In the genomic region with DNA sequence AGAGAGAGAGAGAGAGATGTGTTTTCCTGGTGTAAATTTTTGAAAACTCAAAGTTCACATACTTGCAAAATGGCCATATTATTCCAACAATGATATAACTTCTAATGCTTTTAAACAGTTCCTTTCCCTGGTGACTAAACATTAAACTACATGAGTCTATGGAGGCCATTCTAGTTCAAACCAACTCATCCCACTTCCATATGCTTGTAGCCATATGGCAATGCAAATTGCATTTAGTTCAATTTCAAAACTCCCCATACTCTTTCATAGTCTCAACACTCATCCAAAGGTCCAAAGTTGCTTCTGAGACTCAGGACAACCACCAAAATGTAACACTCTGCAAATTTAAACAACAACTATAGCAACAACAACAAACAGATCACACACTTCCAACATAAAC, we compare ENCODE assay signal across 28 mouse cellular contexts.
"Had no signal": no experiment of that assay in that cellular context is flagged by ENCODE, and none has a peak within 500 bp of the region (broad histone marks: within the 10 kb centered on the region; RNA-seq: fewer than 3 reads in every experiment).

No protein-coding gene starts in this region.

- H3K4me3 ChIP-seq: embryonic facial prominence, embryonic 10.5 days; embryonic facial prominence, embryonic 12.5 days; embryonic facial prominence, embryonic 13.5 days; embryonic facial prominence, embryonic 15.5 days; erythroblast, embryonic 14.5 days; forebrain, embryonic 10.5 days; forebrain, embryonic 12.5 days; forebrain, embryonic 13.5 days; forebrain, embryonic 15.5 days; gastrocnemius, adult 2 months; heart, adult 2 months; heart, embryonic 10.5 days had no signal

- H3K9ac ChIP-seq: embryonic facial prominence, embryonic 12.5 days; embryonic facial prominence, embryonic 13.5 days; embryonic facial prominence, embryonic 15.5 days; forebrain, embryonic 12.5 days; forebrain, embryonic 13.5 days; forebrain, embryonic 15.5 days; forebrain, postnatal 0 days had no signal

- H3K27me3 ChIP-seq: embryonic facial prominence, embryonic 12.5 days; embryonic facial prominence, embryonic 13.5 days; embryonic facial prominence, embryonic 15.5 days; forebrain, embryonic 12.5 days; forebrain, embryonic 13.5 days; forebrain, embryonic 15.5 days had no signal

- ATAC-seq: forebrain, embryonic 13.5 days; forebrain, embryonic 14.5 days; forebrain, embryonic 15.5 days; forebrain, embryonic 16.5 days; forebrain, postnatal 0 days had no signal

- H3K4me2 ChIP-seq: embryonic facial prominence, embryonic 12.5 days; embryonic facial prominence, embryonic 13.5 days; embryonic facial prominence, embryonic 15.5 days; forebrain, embryonic 12.5 days; forebrain, embryonic 13.5 days; forebrain, embryonic 15.5 days had no signal

- H3K36me3 ChIP-seq: embryonic facial prominence, embryonic 10.5 days; embryonic facial prominence, embryonic 12.5 days; embryonic facial prominence, embryonic 13.5 days; embryonic facial prominence, embryonic 15.5 days; forebrain, embryonic 10.5 days; forebrain, embryonic 12.5 days; forebrain, embryonic 15.5 days; heart, embryonic 10.5 days had no signal

- H3K27ac ChIP-seq: embryonic facial prominence, embryonic 10.5 days; embryonic facial prominence, embryonic 12.5 days; embryonic facial prominence, embryonic 13.5 days; embryonic facial prominence, embryonic 15.5 days; forebrain, embryonic 10.5 days; forebrain, embryonic 12.5 days; forebrain, embryonic 13.5 days; forebrain, embryonic 15.5 days; gastrocnemius, adult 2 months; heart, adult 2 months; heart, embryonic 10.5 days had no signal

- H3K4me1 ChIP-seq: embryonic facial prominence, embryonic 10.5 days; embryonic facial prominence, embryonic 12.5 days; embryonic facial prominence, embryonic 13.5 days; embryonic facial prominence, embryonic 15.5 days; forebrain, embryonic 10.5 days; forebrain, embryonic 12.5 days; forebrain, embryonic 13.5 days; forebrain, embryonic 15.5 days; heart, embryonic 10.5 days had no signal

- H3K9me3 ChIP-seq: embryonic facial prominence, embryonic 10.5 days; embryonic facial prominence, embryonic 12.5 days; embryonic facial prominence, embryonic 13.5 days; embryonic facial prominence, embryonic 15.5 days; forebrain, embryonic 10.5 days; forebrain, embryonic 12.5 days; forebrain, embryonic 13.5 days; forebrain, embryonic 15.5 days; heart, embryonic 10.5 days had no signal

- DNase-seq: cerebellum, adult 9-10 months; cerebellum, adult 9-11 months; cerebellum, postnatal 10 days; cerebellum, postnatal 14 days; cerebellum, postnatal 25 days; cerebellum, postnatal 36 days; embryo, embryonic 11 days; forebrain, postnatal 0 days; gastrocnemius, adult 2 months; gastrocnemius, postnatal 10 days; gastrocnemius, postnatal 14 days; gastrocnemius, postnatal 25 days; gastrocnemius, postnatal 36 days; heart, adult 11 months; heart, adult 18-20 months; heart, adult 2 months had no signal
